Mouse (Mus musculus) heart, embryonic 13.5 days (tissue): ENCODE measurements at regions not wholly inside any gene's neighbourhood (a gene's known extent, or its start where the extent isn't known, plus 50 kb on each side); places are given as distances from the start of the nearest gene placed in this dataset.
A peak's percentile ranks its signal among the peaks of the same experiment; 100 is the strongest.

Experiments
- ATAC-seq: fragments of 200-750 bp; cut with Nextera tagmentation; 2 replicates; pipeline ENCODE4 v1.8.0; 2017; ENCODE audit warnings: moderate TSS enrichment; ENCODE audit not compliant: insufficient number of reproducible peaks, low FRiP score, low TSS enrichment; ENCODE audit errors: extremely low read depth
- H3K27ac ChIP-seq: fragments of 300-500 bp; sonication (generic); replicated peaks from 2 replicates; pipeline ENCODE4 v1.5.1; 2015; ENCODE audit warnings: moderate library complexity, mild to moderate bottlenecking, inconsistent platforms
- H3K27me3 ChIP-seq: fragments of 300-500 bp; sonication (generic); replicated peaks from 2 replicates; pipeline ENCODE4 v1.6.1; 2015; ENCODE audit warnings: mild to moderate bottlenecking, inconsistent platforms
- H3K36me3 ChIP-seq: fragments of 300-500 bp; sonication (generic); 2 replicates; pipeline ENCODE4 v1.6.1; 2015; ENCODE audit warnings: mild to moderate bottlenecking, inconsistent platforms
- H3K4me1 ChIP-seq: fragments of 300-500 bp; sonication (generic); 2 replicates; pipeline ENCODE4 v1.6.1; 2015; ENCODE audit warnings: inconsistent platforms
- H3K4me2 ChIP-seq: fragments of 300-500 bp; sonication (generic); 2 replicates; pipeline ENCODE4 v1.6.1; 2015; ENCODE audit warnings: inconsistent platforms, mild to moderate bottlenecking, moderate library complexity
- H3K4me3 ChIP-seq: fragments of 300-500 bp; sonication (generic); 2 replicates; pipeline ENCODE4 v1.5.1; 2015; ENCODE audit warnings: moderate library complexity, mild to moderate bottlenecking, inconsistent platforms
- H3K9ac ChIP-seq: fragments of 300-500 bp; sonication (generic); 2 replicates; pipeline ENCODE4 v1.6.1; 2015; ENCODE audit warnings: inconsistent platforms, mild to moderate bottlenecking, moderate library complexity
- H3K9me3 ChIP-seq: fragments of 300-500 bp; sonication (generic); 2 replicates; pipeline ENCODE4 v1.6.1; 2016; ENCODE audit warnings: inconsistent platforms
- WGBS: fragments of 180-500 bp; shearing (Covaris S2); methylation state at CpG from one replicate; pipeline ENCODE4 v1.1.7; 2015; ENCODE audit warnings: mixed read lengths; 5-methylcytosine and 5-hydroxymethylcytosine counted together

DNA sequence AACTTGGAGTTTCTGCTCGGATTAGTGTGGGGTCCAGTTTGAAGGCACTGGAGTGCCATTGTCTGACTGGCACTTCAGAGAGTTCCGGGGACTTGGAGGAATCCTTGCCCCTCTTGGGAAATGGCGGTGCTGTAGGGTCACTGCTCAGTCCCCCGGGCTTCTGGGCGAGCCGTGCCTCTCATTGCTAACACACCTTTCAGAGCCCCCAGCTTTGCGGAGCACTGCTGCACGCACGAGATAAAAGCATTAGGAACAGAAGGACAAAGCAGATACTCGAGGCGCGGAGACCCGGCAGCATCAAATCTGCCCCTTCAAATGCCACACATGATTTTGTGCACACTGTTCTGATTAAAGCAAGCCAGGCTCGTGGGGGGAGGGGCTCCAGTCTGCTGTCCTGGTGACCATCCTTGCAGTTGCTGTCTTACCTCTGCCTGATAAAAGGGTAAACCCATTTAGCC lies 280.8 kb upstream of the Eef2kmt start:
- WGBS = 11% methylated on average over 14 of the region's 14 CpGs
- no peak overlapping the region for H3K27ac ChIP-seq
- peaks cover 27% of the 10 kb centered on the region for H3K27me3 ChIP-seq
- peak overlapping the region; percentile 54 for H3K4me2 ChIP-seq
- no peak overlapping the region for H3K4me3 ChIP-seq
- H3K36me3 ChIP-seq = no peaks in the 10 kb centered on the region
- H3K9ac ChIP-seq = no peak overlapping the region
- no peaks in the 10 kb centered on the region for H3K9me3 ChIP-seq
- no peak for ATAC-seq
- H3K4me1 ChIP-seq = peaks cover 6% of the 10 kb centered on the region; the same call in 1 of the 2 replicates

DNA sequence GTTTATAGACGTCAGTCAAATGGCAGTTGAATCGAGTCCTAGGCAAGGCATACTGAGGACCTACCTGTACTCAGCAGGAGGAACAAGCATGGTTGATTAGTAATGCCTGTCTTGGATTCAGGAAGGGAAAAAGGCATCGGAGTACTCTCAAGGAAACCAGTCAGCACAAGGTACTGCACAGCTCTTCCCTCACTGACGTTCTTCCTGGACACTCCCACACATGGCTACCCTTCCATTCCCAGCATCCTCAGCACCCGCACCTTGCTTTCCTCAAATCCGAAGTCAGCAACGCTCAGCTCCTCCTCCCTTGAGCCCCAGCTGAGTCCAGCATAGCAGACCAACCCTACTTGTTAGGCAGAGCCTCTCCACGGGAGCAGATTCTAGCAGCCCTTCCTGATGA lies 279.6 kb upstream of the Eef2kmt start:
- 37% methylated on average over 8 of the region's 8 CpGs for WGBS
- no peak for ATAC-seq
- H3K36me3 ChIP-seq = no peaks in the 10 kb centered on the region

DNA sequence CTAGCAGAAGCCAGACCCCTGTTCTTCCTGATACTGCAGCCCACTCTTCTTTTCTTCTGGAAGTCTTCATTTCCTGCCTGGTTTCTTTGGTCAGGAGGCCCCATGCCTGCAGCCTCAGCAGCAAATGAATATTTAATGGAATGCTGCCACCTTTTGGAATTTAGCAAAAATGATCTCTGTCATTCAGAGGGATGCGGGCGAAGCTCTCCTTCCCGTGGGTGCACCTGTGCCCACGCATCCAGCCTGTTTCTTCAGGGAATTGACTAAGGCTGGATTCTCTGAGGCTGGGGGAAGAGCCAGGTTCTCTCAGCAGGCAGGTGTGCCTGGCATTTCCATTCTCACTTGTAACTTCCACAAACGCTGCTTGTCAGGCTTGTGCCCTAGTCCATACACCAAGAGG lies 279.1 kb upstream of the Eef2kmt start:
- Histone ChIP-seq H3K9me3 (no peaks in the 10 kb centered on the region), H3K4me2 (no peak overlapping the region), H3K4me1 (peaks cover 6% of the 10 kb centered on the region; the same call in 1 of the 2 replicates), H3K9ac (no peak overlapping the region), H3K4me3 (no peak overlapping the region), H3K27ac (no peak overlapping the region), H3K36me3 (no peaks in the 10 kb centered on the region), H3K27me3 (peaks cover 27% of the 10 kb centered on the region)
- ATAC-seq = no peak
- 54% methylated on average over 5 of the region's 5 CpGs for WGBS

More for the DNA sequence above, 279.6 kb upstream of the Eef2kmt start:
- H3K4me2 ChIP-seq = no peak overlapping the region
- H3K4me3 ChIP-seq = no peak overlapping the region
- H3K9me3 ChIP-seq = no peaks in the 10 kb centered on the region
- H3K27me3 ChIP-seq = peaks cover 27% of the 10 kb centered on the region
- no peak overlapping the region for H3K9ac ChIP-seq
- H3K27ac ChIP-seq = no peak overlapping the region
- H3K4me1 ChIP-seq = peaks cover 6% of the 10 kb centered on the region; the same call in 1 of the 2 replicates

DNA sequence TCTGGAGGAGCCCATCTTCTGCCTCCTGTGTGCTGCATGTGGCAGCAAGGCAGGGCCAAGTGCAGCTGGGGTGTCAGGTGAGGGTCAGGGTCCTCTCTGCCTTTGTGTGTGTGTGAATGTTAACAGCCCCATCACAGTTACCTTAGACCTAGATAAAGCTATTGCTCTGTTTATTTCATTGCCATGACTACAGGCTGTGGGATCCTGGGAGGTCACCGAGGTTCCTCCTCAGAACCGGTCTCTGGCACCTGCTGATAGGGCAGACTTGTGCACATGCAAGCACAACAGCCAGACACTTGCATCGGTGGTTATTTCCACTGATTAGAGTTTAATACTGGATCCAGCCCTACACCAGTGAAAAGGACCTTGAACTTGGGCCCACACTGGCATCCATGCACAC lies 278.6 kb upstream of the Eef2kmt start:
- Histone ChIP-seq H3K9me3 (no peaks in the 10 kb centered on the region), H3K9ac (no peak overlapping the region), H3K4me3 (no peak overlapping the region), H3K27ac (no peak overlapping the region), H3K4me1 (peaks cover 6% of the 10 kb centered on the region; the same call in 1 of the 2 replicates), H3K36me3 (no peaks in the 10 kb centered on the region), H3K4me2 (no peak overlapping the region), H3K27me3 (peaks cover 27% of the 10 kb centered on the region)
- WGBS = 21% methylated on average over 3 of the region's 3 CpGs
- no peak for ATAC-seq

DNA sequence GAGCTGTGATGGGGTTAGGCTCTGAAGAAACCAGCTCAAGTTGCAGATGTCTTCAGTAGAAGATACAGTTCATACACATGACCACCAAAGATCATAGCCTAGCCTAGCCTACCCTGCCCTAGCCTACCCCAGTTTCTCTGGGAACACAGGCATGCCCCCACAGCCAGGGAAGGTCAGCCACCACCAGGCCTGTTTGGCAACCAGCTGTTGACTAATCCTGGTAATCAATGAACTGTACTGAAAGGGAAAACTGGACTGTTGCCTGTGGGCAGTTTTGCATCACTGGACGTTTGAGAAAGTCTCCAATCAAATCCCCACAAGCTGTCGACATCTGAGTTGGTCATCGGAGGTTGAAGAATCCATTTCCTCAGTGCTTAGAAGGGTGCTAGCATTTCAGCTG lies 276.5 kb upstream of the Eef2kmt start:
- H3K27ac ChIP-seq = no peak overlapping the region
- no peak for ATAC-seq
- no peaks in the 10 kb centered on the region for H3K9me3 ChIP-seq
- no peaks in the 10 kb centered on the region for H3K36me3 ChIP-seq
- H3K27me3 ChIP-seq = peaks cover 22% of the 10 kb centered on the region
- no peak overlapping the region for H3K9ac ChIP-seq
- no peak overlapping the region for H3K4me3 ChIP-seq
- peaks cover 6% of the 10 kb centered on the region; the same call in 1 of the 2 replicates for H3K4me1 ChIP-seq
- 71% methylated on average over 3 of the region's 3 CpGs for WGBS
- no peak overlapping the region for H3K4me2 ChIP-seq

DNA sequence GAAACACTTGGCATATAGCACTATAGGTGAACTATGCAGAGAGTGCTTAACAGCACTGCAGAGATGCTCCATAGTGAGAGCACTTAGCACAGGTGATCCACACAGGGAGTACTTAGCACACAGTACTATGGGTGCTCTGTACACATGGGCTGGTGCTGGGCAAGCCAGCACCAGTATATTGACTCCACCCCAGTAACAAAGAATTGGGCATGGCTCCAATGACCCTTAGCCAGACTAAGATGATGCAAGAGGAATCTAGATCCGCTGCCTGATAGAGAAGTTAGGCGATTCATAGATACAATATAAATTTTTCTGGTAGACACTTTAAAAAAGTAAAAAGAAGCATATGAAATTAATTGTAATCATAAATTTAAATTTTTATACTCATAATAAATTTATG lies 274.0 kb upstream of the Eef2kmt start:
- Histone ChIP-seq H3K27me3 (no peaks in the 10 kb centered on the region), H3K9me3 (no peaks in the 10 kb centered on the region), H3K4me2 (no peak overlapping the region), H3K4me3 (no peak overlapping the region), H3K27ac (no peak overlapping the region), H3K36me3 (no peaks in the 10 kb centered on the region), H3K9ac (no peak overlapping the region), H3K4me1 (no peaks in the 10 kb centered on the region)
- ATAC-seq = no peak; the same call in 1 of the 2 replicates
- 86% methylated on average over 2 of the region's 2 CpGs for WGBS

DNA sequence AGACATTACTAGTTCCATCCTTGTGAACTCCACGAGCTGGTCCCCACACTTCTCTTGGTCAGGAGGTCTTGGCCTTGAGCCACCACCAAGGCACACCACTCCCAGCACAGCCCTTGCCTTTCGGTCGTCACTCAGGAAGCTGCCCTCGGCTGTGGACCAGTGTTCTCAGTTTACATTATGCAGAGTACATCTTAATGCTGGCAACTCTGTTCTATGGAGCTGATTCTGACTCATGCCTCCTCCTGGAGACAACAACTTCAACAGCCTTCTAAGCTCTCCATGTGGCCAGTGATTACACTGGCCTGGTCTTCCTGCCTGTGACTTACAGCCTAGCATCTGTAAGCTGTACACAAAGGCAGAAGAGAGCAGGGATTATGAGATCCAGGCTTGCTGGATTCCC lies 272.2 kb upstream of the Eef2kmt start:
- ATAC-seq = no peak
- Histone ChIP-seq H3K36me3 (no peaks in the 10 kb centered on the region), H3K4me2 (no peak overlapping the region), H3K27me3 (no peaks in the 10 kb centered on the region), H3K9me3 (no peaks in the 10 kb centered on the region; the same call in 1 of the 2 replicates), H3K4me3 (no peak overlapping the region), H3K27ac (no peak overlapping the region), H3K4me1 (no peaks in the 10 kb centered on the region), H3K9ac (no peak overlapping the region)
- 44% methylated on average over 4 of the region's 4 CpGs for WGBS

DNA sequence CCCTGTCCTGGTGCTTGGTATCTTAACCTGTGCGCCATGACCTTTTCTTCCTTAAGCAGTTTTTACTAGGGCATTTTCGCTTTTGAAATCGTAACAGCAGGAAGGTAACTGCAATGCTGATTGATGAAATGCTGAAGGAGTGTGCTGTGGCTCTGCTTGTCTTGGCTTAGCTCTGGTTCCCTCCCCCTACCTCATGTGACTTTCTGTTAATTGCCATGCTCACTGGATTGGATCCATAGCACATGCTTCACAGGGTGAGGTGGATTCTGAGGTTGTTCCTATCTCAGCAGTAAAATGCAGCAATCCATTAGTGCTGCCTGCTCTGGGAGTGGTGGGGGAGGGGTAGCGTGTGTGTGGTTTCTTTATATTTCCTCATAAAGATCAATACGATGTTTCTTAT lies 268.6 kb upstream of the Eef2kmt start:
- Histone ChIP-seq H3K9ac (no peak overlapping the region), H3K36me3 (no peaks in the 10 kb centered on the region), H3K4me3 (no peak overlapping the region), H3K9me3 (no peaks in the 10 kb centered on the region; the same call in 1 of the 2 replicates), H3K4me1 (no peaks in the 10 kb centered on the region), H3K27ac (no peak overlapping the region), H3K27me3 (no peaks in the 10 kb centered on the region), H3K4me2 (no peak overlapping the region)
- ATAC-seq = no peak
- WGBS = 78% methylated on average over 5 of the region's 5 CpGs

DNA sequence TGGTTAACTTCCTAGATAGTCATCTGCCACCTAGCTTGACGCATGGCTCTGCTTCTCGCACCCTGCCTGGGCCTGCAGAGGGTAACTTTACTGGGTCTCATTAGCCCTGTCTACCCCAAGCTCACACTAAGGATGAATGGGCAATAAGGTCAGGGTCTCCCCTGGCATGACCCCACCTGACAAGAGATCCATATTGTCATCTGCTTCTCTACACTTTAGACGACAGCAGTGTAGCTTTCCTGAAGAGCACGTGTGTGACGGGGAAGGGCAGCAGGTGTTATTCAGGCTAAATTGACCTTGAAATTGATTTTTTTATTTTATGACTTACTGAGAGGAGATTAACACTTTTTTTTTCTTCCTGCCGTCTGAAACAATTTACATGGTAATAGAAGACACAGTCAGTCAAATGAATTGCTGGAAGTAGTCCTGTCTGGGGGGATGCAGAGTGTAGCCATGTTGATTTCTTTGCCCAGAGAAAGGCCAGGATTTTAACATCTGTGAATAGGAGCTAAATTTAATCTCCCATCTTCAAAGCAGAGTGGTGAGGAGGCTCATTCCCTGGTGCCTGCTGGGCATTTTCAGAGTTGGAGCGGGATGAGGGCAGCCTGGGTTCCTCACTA lies 267.7 kb upstream of the Eef2kmt start:
- Histone ChIP-seq H3K9ac (no peak overlapping the region), H3K27ac (no peak overlapping the region), H3K9me3 (no peaks in the 10 kb centered on the region; the same call in 1 of the 2 replicates), H3K4me3 (no peak overlapping the region), H3K36me3 (no peaks in the 10 kb centered on the region), H3K4me1 (no peaks in the 10 kb centered on the region), H3K27me3 (no peaks in the 10 kb centered on the region), H3K4me2 (no peak overlapping the region)
- ATAC-seq = no peak
- 87% methylated on average over 7 of the region's 7 CpGs for WGBS

DNA sequence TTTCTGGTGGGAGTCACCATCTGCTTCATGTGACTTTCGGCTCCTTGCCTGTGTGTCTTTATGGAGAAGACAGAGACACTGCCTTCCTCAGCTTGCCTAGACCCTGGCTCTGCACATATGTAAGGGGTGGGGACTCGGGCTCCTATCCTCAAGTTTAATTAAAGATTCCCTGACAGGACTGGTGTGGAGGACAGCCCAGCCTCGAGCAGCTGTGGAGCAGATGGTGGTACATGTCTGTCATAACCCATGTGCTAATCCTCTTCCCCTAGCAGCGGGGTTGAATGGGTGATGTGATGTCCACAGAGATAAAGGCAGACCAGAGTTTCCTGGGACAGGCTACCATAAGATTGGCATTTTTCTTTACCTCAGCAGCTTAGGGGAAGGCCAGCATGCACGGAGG lies 262.0 kb upstream of the Eef2kmt start:
- Histone ChIP-seq H3K4me1 (no peaks in the 10 kb centered on the region), H3K36me3 (no peaks in the 10 kb centered on the region), H3K4me3 (no peak overlapping the region), H3K27me3 (no peaks in the 10 kb centered on the region), H3K9me3 (no peaks in the 10 kb centered on the region), H3K9ac (no peak overlapping the region), H3K4me2 (no peak overlapping the region), H3K27ac (no peak overlapping the region)
- WGBS = 59% methylated on average over 5 of the region's 5 CpGs
- ATAC-seq = no peak

DNA sequence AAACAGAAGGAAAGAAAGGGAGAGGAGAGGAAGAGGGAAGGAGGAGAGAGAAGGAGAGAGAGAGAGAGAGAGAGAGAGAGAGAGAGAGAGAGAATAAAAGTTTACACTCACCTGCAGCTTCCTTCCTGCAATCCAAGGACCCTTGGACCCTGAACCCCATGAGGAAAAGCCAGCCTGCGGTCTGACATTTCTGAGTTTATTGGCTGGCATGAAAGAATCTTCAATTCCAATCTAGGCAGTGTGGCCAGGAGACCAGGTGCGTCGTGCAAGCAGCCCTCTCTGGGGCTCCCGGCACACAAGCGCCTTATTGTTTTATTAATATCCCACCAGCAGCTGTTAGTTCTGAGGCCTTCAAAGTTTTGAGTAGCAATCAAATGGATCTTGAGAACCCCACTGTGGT lies 260.1 kb upstream of the Eef2kmt start:
- H3K9me3 ChIP-seq = no peaks in the 10 kb centered on the region
- no peaks in the 10 kb centered on the region for H3K36me3 ChIP-seq
- no peak overlapping the region for H3K4me3 ChIP-seq
- H3K27me3 ChIP-seq = no peaks in the 10 kb centered on the region
- H3K9ac ChIP-seq = no peak overlapping the region
- WGBS = 81% methylated on average over 5 of the region's 5 CpGs
- no peaks in the 10 kb centered on the region for H3K4me1 ChIP-seq
- no peak overlapping the region for H3K4me2 ChIP-seq
- ATAC-seq = no peak
- no peak overlapping the region for H3K27ac ChIP-seq

DNA sequence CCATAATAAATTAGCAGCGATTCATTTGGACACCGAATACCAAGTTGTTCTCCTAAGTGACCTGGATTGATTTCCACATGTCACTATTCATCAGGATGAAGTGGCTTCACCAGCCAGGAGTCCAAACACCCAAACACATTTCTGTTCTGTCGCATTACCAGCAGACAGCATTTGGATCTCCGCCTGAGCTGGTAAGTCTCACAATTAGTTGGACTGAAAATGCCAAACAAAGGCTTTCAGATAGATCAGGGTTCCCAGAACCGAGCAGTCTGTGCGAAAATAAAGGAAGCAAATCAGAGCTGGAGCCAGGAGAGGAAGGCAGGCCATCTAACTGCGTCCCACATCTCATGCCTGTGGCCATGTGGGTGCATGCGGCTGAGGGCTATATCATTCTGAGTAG lies 251.5 kb upstream of the Eef2kmt start:
- no peak for ATAC-seq
- H3K36me3 ChIP-seq = no peaks in the 10 kb centered on the region
- no peaks in the 10 kb centered on the region for H3K4me1 ChIP-seq
- no peak overlapping the region for H3K4me3 ChIP-seq
- no peaks in the 10 kb centered on the region for H3K9me3 ChIP-seq
- H3K27ac ChIP-seq = no peak overlapping the region
- no peak overlapping the region for H3K4me2 ChIP-seq
- no peak overlapping the region for H3K9ac ChIP-seq
- WGBS = 83% methylated on average over 8 of the region's 8 CpGs
- H3K27me3 ChIP-seq = no peaks in the 10 kb centered on the region; the same call in 1 of the 2 replicates
